Mouse (Mus musculus) gastrocnemius, adult 2 months (tissue): ENCODE results near the gene Cdkn2a. TPM values are rescaled to one million over a fixed set of nuclear protein-coding genes. Genes with fewer than 3 reads are reported as not detected.

Source experiments
- DNase-seq: peaks from one replicate; pipeline ENCODE4 v3.0.0; 2022
- H3K27ac ChIP-seq: fragments of 200-600 bp; 2 replicates; pipeline ENCODE4 v1.8.1; 2022; ENCODE audit warnings: mild to moderate bottlenecking
- H3K4me3 ChIP-seq: fragments of 200-600 bp; 2 replicates; pipeline ENCODE4 v1.8.1; 2022; ENCODE audit warnings: mild to moderate bottlenecking, moderate library complexity
- CTCF ChIP-seq: fragments of 200-600 bp; IDR thresholded peaks from 2 replicates; pipeline ENCODE4 v1.8.1; 2022; ENCODE audit warnings: antibody characterized with exemption, mild to moderate bottlenecking, moderate library complexity
- intact Hi-C: fragments of 180-260 bp; cut with DNase I; formaldehyde crosslinking; loops from one replicate; pipeline ENCODE4 v1.15.1; 2025
- total RNA-seq, 2 experiments: library from RNA; stranded (reverse); gene quantifications; 2 replicates each; pipeline ENCODE4 v1.2.3; 2021

Cdkn2a gene
- total RNA-seq, 2 experiments from 2014 or later, result not detected

DNA sequence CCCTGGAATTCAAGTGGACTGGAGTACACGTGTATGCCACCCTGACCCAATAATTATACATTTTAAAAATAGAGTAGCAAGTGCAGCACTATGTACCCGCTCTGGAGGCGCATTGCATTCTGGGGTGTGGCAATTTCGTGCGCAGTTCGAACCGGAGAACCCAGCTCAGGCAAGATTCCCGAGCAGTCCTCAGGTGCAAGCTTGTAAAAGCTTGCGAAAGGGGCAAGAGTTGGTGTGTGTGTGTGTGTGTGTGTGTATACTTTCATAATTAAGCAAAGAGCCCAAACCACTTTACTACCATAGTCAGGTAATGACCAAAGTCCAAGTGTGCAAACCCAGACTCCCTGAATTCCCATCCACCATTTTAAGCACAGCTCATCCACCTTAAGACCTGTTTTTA, 20.9 kb downstream of the Cdkn2a start:
- Histone ChIP-seq H3K4me3 (no peak overlapping the region), H3K27ac (no peak overlapping the region)
- DNase-seq, result no peak
- TF ChIP-seq CTCF, result no peak
- intact Hi-C loops, result no loop called here

GRCm38 (mm10) chr4:89272961-89273540, 21.4 kb downstream of the Cdkn2a start:
- no peak for DNase-seq
- H3K4me3 ChIP-seq, result no peak overlapping the region
- no peak for TF ChIP-seq CTCF
- intact Hi-C loops, result no loop called here
- no peak overlapping the region for H3K27ac ChIP-seq

GRCm38 (mm10) chr4:89272101-89272718, 22.2 kb downstream of the Cdkn2a start:
- intact Hi-C loops, result no loop called here
- Histone ChIP-seq H3K27ac (no peak overlapping the region), H3K4me3 (no peak overlapping the region)
- TF ChIP-seq CTCF, result no peak
- DNase-seq, result no peak

GRCm38 (mm10) chr4:89257768-89258167, 36.7 kb downstream of the Cdkn2a start:
- intact Hi-C loops, result no loop called here
- H3K4me3 ChIP-seq, result no peak overlapping the region
- DNase-seq, result no peak
- TF ChIP-seq CTCF, result no peak
- H3K27ac ChIP-seq, result no peak overlapping the region

GRCm38 (mm10) chr4:89234446-89234845, 60.0 kb downstream of the Cdkn2a start:
- Histone ChIP-seq H3K4me3 (no peak overlapping the region), H3K27ac (no peak overlapping the region)
- intact Hi-C loops, result no loop called here
- DNase-seq, result no peak
- no peak for TF ChIP-seq CTCF

Other genes with a start within 250 kb of the Cdkn2a start
- 10 to 100 TPM; 13.9 to 15.3 TPM for gene Mtap, start 157.5 kb downstream of the Cdkn2a start, total RNA-seq
- under 1 TPM; 0.74 to 0.92 TPM for gene Cdkn2b, start 16.4 kb upstream of the Cdkn2a start, total RNA-seq